Mouse (Mus musculus) liver, adult (tissue): ENCODE data around the gene Lyrm4.

Experiments
- GATA4 ChIP-seq: IDR thresholded peaks from 2 replicates; pipeline ENCODE4 v1.6.1; 2014; ENCODE audit warnings: mild to moderate bottlenecking, low read length; ENCODE audit not compliant: insufficient replicate concordance

The Lyrm4 gene

DNA sequence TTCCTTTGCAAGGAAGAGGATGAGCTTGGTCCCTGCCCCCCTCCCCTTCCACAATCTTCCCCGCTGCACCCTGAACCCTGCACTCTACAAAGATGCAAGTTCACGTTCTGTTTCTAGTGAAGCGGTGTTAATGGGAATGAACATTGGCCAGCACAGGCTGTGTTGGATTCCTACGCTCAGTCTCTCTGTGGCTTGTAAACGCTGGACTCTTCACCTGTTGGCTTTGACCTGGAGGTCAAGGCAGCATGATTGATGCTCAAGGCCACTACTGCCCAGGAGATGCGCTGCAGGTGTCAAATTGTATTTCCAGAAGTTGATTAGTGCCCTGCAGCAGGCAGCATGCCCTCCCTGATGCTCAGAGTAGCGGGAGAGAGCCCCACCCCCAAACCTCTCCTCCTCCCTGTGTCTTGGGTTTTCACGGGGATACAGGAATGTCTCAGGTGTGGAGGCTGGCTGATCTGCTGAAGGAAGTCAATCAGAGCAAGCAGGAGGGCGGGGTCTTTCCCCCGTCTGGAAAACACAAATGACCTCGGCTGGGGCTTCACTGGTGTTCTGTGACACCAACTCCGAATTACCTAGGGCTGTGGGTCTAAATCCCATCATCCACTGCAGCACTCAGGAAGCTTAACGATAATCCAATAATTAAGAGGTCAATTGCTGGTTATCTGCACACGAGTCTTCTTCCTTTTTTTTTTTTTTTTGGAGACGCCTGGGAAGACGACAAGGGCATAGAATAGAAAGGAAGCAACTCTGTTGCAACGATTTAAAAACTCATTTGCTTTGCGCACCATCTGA lies 177.3 kb downstream of the Lyrm4 start:
- no peak for TF ChIP-seq GATA4

DNA sequence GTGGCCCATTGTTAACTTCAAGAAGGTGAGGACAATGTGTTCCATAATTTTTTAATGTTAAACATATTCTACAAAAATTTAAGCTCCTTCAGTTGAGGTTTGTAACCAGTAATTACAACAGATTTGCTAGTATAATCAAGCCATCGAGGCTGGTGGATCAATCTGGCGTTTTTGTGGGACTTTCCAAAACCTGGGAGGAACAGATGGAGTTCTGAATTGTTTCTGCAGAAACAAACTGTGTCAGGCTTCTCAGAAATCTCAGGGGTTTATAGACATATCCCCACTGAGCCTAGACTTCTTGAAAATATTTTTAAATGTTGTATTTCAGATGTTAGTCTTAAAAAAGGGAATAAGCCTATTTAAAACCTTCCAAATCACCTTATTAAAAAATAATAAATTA lies 179.3 kb downstream of the Lyrm4 start:
- TF ChIP-seq GATA4 = no peak
